Mouse (Mus musculus): ENCODE data around the gene BC034090. TPM values are rescaled to one million over a fixed set of nuclear protein-coding genes. Genes with fewer than 3 reads are reported as not detected.

BC034090 gene
- polyA plus RNA-seq, 1 experiment from 2014 or later: 3.8 TPM

DNA sequence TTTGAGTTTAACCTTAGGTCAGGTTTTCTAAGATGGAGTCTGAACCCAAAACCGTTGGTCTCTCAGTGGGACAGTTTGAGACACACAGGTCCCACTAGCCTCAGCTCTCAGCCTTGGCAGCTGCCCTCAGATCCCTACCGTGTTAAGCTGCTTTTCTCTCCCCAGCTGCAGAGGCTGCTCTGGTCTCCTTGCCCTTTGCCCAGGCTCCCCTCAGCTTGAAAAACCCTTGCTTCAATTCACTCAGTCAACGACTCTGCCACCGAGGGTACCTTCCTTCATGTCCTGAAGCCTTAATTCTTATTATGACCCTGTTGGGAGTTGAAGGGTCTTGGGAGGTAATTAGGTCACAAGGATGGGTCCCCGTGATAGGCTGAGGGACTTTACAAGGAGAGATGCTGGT, 5.7 kb upstream of the BC034090 start:
- H3K9me3 ChIP-seq (ENCODE audit: control insufficient read depth, low read length): 0 out of 2 replicates have a peak, but pooled peaks cover 2% of the 10 kb centered on the region
- H3K27ac ChIP-seq (replicated peaks; ENCODE audit: low read depth, low read length): no peak overlapping the region
- H3K27me3 ChIP-seq (ENCODE audit: control insufficient read depth, insufficient read depth, low read length): no peaks in the 10 kb centered on the region
- WGBS: 33% methylated on average over 5 of the region's 5 CpGs
- H3K4me3 ChIP-seq (ENCODE audit: low read depth, low read length): no peak overlapping the region
- no peaks in the 10 kb centered on the region for H3K4me1 ChIP-seq (ENCODE audit: control insufficient read depth, insufficient read depth, low read length)
- no peak overlapping the region for H3K4me2 ChIP-seq (ENCODE audit: low read depth, severe bottlenecking)
- H3K36me3 ChIP-seq (ENCODE audit: control insufficient read depth, insufficient read depth, low read length): no peaks in the 10 kb centered on the region
- ATAC-seq (ENCODE audit: insufficient number of reproducible peaks, low FRiP score, low TSS enrichment, low read depth) (no peak), DNase-seq (ENCODE audit: low spot score) (no peak)
- H3K9ac ChIP-seq (ENCODE audit: low read length): no peak overlapping the region

DNA sequence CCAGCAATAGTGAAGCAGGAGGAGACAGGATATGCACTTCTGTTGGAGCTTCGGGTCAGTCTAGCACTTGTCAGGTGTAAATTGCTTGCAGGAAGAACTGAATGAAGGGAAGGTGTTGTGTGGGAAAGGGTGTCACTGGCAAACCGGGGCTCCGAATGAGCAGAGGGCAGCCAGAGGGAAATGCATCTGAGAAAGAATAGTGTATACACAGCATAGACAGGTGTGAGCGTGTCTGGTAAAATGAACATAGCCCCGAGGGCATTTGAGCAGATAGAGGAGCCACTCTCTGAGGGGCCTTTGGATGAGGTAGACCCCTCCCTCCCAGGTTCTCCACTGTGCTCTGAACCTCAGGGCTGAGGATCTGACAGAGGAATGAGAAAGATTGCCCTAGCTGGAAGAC, 3.8 kb upstream of the BC034090 start:
- no peak for DNase-seq (ENCODE audit: low spot score)
- H3K27ac ChIP-seq (replicated peaks; ENCODE audit: low read depth, low read length): no peak overlapping the region
- no peak for ATAC-seq (ENCODE audit: insufficient number of reproducible peaks, low FRiP score, low TSS enrichment, low read depth)
- no peak overlapping the region for H3K9ac ChIP-seq (ENCODE audit: low read length)
- no peaks in the 10 kb centered on the region for H3K27me3 ChIP-seq (ENCODE audit: control insufficient read depth, insufficient read depth, low read length)
- H3K4me3 ChIP-seq (ENCODE audit: low read depth, low read length): no peak overlapping the region
- H3K36me3 ChIP-seq (ENCODE audit: control insufficient read depth, insufficient read depth, low read length): no peaks in the 10 kb centered on the region
- H3K4me1 ChIP-seq (ENCODE audit: control insufficient read depth, insufficient read depth, low read length): no peaks in the 10 kb centered on the region; the same call in 1 of the 2 replicates
- WGBS: 51% methylated on average over 5 of the region's 5 CpGs
- H3K9me3 ChIP-seq (ENCODE audit: control insufficient read depth, low read length): 0 out of 2 replicates have a peak, but pooled peaks cover 2% of the 10 kb centered on the region
- H3K4me2 ChIP-seq (ENCODE audit: low read depth, severe bottlenecking): no peak overlapping the region

DNA sequence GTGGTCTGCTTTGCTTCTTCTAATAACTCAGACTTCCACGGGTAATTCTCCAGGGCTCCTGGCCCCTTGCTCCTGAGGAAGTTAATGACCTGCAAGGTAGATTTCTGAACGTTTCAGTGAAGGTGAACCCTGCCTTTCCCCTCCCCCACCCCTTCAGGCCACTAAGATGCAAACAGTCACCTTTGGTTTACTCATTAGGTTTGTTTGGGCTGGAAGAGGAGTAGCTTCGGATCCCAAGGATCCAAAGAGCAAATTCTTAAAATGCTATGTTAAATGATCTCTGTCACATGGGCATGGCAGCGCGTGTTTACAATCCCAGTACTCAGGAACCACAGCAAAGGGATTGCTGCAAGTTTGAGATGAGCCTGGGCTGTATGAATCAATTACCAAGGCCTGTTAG, 3.2 kb upstream of the BC034090 start:
- no peak overlapping the region for H3K9ac ChIP-seq (ENCODE audit: low read length)
- WGBS: 28% methylated on average over 5 of the region's 5 CpGs
- H3K36me3 ChIP-seq (ENCODE audit: control insufficient read depth, insufficient read depth, low read length): no peaks in the 10 kb centered on the region
- no peak overlapping the region for H3K27ac ChIP-seq (replicated peaks; ENCODE audit: low read depth, low read length)
- H3K4me3 ChIP-seq (ENCODE audit: low read depth, low read length): no peak overlapping the region
- ATAC-seq (ENCODE audit: insufficient number of reproducible peaks, low FRiP score, low TSS enrichment, low read depth) (no peak), DNase-seq (ENCODE audit: low spot score) (no peak)
- H3K4me1 ChIP-seq (ENCODE audit: control insufficient read depth, insufficient read depth, low read length): no peaks in the 10 kb centered on the region; the same call in 1 of the 2 replicates
- H3K9me3 ChIP-seq (ENCODE audit: control insufficient read depth, low read length): 0 out of 2 replicates have a peak, but pooled peaks cover 2% of the 10 kb centered on the region
- H3K27me3 ChIP-seq (ENCODE audit: control insufficient read depth, insufficient read depth, low read length): no peaks in the 10 kb centered on the region
- no peak overlapping the region for H3K4me2 ChIP-seq (ENCODE audit: low read depth, severe bottlenecking)

- WGBS: 57% methylated on average over 7 of the region's 7 CpGs
- DNase-seq (ENCODE audit: low spot score): no peak
- Histone ChIP-seq H3K9me3 (ENCODE audit: control insufficient read depth, low read length) (0 out of 2 replicates have a peak, but pooled peaks cover 2% of the 10 kb centered on the region), H3K27me3 (ENCODE audit: control insufficient read depth, insufficient read depth, low read length) (no peaks in the 10 kb centered on the region), H3K4me3 (ENCODE audit: low read depth, low read length) (no peak overlapping the region), H3K9ac (ENCODE audit: low read length) (no peak overlapping the region), H3K27ac (replicated peaks; ENCODE audit: low read depth, low read length) (no peak overlapping the region), H3K4me2 (ENCODE audit: low read depth, severe bottlenecking) (peak overlapping the region; percentile 84), H3K36me3 (ENCODE audit: control insufficient read depth, insufficient read depth, low read length) (peaks cover 3% of the 10 kb centered on the region; the same call in 1 of the 2 replicates), H3K4me1 (ENCODE audit: control insufficient read depth, insufficient read depth, low read length) (no peaks in the 10 kb centered on the region; the same call in 1 of the 2 replicates)
- ATAC-seq (ENCODE audit: insufficient number of reproducible peaks, low FRiP score, low TSS enrichment, low read depth): no peak
Observed at GRCm38 (mm10) chr1:155245516-155245915, 1.3 kb upstream of the BC034090 start.

DNA sequence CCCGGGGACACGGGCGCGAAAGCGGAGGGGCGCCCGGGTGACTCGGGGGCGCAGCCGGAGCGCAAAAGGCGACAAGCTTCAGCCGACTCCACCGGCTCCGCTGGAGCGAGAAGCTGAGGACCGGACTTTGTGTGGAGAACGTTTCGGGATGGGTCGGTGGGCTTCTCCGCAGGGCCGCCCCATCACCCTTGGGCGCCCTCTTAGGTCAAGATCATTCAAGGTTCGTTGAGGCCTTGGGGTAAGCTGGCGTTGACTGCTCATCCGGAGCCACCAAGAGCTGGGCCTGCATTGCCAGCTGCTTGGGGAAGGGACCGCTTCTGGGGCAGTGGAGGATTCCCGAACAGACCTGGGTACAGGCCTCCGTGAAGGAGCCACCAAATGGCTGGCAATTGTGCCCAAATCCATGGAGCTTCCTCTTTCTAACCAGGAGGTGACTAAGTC, 547 bp upstream of the BC034090 start:
- H3K9ac ChIP-seq (ENCODE audit: low read length): peak overlapping the region; percentile 95
- H3K4me1 ChIP-seq (ENCODE audit: control insufficient read depth, insufficient read depth, low read length): no peaks in the 10 kb centered on the region; the same call in 1 of the 2 replicates
- ATAC-seq (ENCODE audit: insufficient number of reproducible peaks, low FRiP score, low TSS enrichment, low read depth): no peak
- peak overlapping the region; percentile 84 for H3K4me2 ChIP-seq (ENCODE audit: low read depth, severe bottlenecking)
- 0 out of 2 replicates have a peak, but pooled peaks cover 2% of the 10 kb centered on the region for H3K9me3 ChIP-seq (ENCODE audit: control insufficient read depth, low read length)
- peak; percentile 66 for DNase-seq (ENCODE audit: low spot score)
- H3K36me3 ChIP-seq (ENCODE audit: control insufficient read depth, insufficient read depth, low read length): peaks cover 3% of the 10 kb centered on the region; the same call in 1 of the 2 replicates
- no peaks in the 10 kb centered on the region for H3K27me3 ChIP-seq (ENCODE audit: control insufficient read depth, insufficient read depth, low read length)
- H3K27ac ChIP-seq (replicated peaks; ENCODE audit: low read depth, low read length): peak overlapping the region; percentile 73; the same call in 1 of the 2 replicates
- peak overlapping the region; percentile 59 for H3K4me3 ChIP-seq (ENCODE audit: low read depth, low read length)
- 3% methylated on average over 29 of the region's 29 CpGs for whole genome bisulfite sequencing

DNA sequence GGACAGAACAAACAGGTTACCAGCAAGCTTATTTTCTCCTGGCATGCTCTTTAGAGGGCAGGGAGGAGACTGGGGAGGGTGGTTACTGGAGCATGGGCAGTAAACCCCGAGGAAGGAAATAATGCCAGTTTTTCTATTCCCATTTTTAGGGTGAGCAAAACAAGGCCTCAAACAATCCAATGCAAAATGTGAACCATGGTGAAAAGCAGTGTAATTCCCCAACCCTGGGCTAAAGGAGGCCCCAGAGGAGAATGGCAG, 1.8 kb downstream of the BC034090 start:
- WGBS: 82% methylated on average over 1 of the region's 1 CpGs
- no peaks in the 10 kb centered on the region for H3K27me3 ChIP-seq (ENCODE audit: control insufficient read depth, insufficient read depth, low read length)
- H3K4me2 ChIP-seq (ENCODE audit: low read depth, severe bottlenecking): no peak overlapping the region
- H3K9me3 ChIP-seq (ENCODE audit: control insufficient read depth, low read length): 0 out of 2 replicates have a peak, but pooled peaks cover 2% of the 10 kb centered on the region
- DNase-seq (ENCODE audit: low spot score) (no peak), ATAC-seq (ENCODE audit: insufficient number of reproducible peaks, low FRiP score, low TSS enrichment, low read depth) (no peak)
- peaks cover 3% of the 10 kb centered on the region; the same call in 1 of the 2 replicates for H3K36me3 ChIP-seq (ENCODE audit: control insufficient read depth, insufficient read depth, low read length)
- H3K9ac ChIP-seq (ENCODE audit: low read length): no peak overlapping the region
- H3K4me3 ChIP-seq (ENCODE audit: low read depth, low read length): no peak overlapping the region
- no peak overlapping the region for H3K27ac ChIP-seq (replicated peaks; ENCODE audit: low read depth, low read length)
- no peaks in the 10 kb centered on the region; the same call in 1 of the 2 replicates for H3K4me1 ChIP-seq (ENCODE audit: control insufficient read depth, insufficient read depth, low read length)

- ATAC-seq (ENCODE audit: insufficient number of reproducible peaks, low FRiP score, low TSS enrichment, low read depth) (no peak), DNase-seq (ENCODE audit: low spot score) (no peak)
- Histone ChIP-seq H3K9ac (ENCODE audit: low read length) (no peak overlapping the region), H3K27ac (replicated peaks; ENCODE audit: low read depth, low read length) (no peak overlapping the region), H3K4me3 (ENCODE audit: low read depth, low read length) (no peak overlapping the region), H3K36me3 (ENCODE audit: control insufficient read depth, insufficient read depth, low read length) (peaks cover 3% of the 10 kb centered on the region; the same call in 1 of the 2 replicates), H3K4me2 (ENCODE audit: low read depth, severe bottlenecking) (no peak overlapping the region), H3K27me3 (ENCODE audit: control insufficient read depth, insufficient read depth, low read length) (no peaks in the 10 kb centered on the region), H3K9me3 (ENCODE audit: control insufficient read depth, low read length) (0 out of 2 replicates have a peak, but pooled peaks cover 2% of the 10 kb centered on the region), H3K4me1 (ENCODE audit: control insufficient read depth, insufficient read depth, low read length) (no peaks in the 10 kb centered on the region; the same call in 1 of the 2 replicates)
- WGBS: 79% methylated on average over 12 of the region's 12 CpGs
Observed at GRCm38 (mm10) chr1:155241701-155242487, 2.4 kb downstream of the BC034090 start.

DNA sequence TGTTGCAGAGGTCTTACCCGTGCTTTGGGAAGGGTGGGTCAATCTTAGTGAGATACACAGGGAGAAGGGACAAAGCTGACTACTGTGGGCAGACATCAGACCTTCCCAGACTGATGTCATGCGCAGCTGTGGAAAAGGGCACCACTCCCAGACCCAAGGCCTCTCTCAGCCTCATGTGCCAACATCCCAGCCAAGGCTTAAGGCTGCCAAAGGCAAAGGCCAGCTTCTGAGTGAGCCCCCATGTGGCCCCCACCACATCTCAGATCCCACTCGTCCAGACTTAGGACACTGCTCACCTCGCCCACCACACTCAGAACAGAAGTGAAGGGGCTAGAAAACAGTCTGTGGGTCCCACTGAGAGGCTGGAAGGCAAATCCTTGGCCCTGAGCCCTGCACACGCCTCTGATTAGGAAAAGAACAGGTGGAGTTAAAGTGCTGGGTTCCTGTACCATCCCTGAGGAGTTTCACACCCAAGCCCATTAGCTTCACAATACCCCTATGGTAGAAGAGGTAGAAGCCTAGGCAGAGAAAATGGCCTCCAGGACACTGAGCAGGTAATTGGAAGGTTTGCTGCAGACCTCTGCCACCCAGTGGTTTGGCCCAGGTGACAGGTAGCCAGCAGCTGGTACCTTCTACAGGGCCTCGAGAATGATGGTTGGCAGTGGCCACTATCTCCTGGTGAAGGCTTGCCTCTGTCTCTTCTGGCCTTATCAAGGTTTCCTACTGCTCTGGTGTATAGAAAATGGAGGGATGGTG, 4.1 kb downstream of the BC034090 start:
- peaks cover 3% of the 10 kb centered on the region; the same call in 1 of the 2 replicates for H3K36me3 ChIP-seq (ENCODE audit: control insufficient read depth, insufficient read depth, low read length)
- no peak for DNase-seq (ENCODE audit: low spot score)
- no peak overlapping the region for H3K27ac ChIP-seq (replicated peaks; ENCODE audit: low read depth, low read length)
- no peak overlapping the region for H3K4me2 ChIP-seq (ENCODE audit: low read depth, severe bottlenecking)
- WGBS: 84% methylated on average over 6 of the region's 6 CpGs
- H3K4me3 ChIP-seq (ENCODE audit: low read depth, low read length): no peak overlapping the region
- no peaks in the 10 kb centered on the region for H3K27me3 ChIP-seq (ENCODE audit: control insufficient read depth, insufficient read depth, low read length)
- ATAC-seq (ENCODE audit: insufficient number of reproducible peaks, low FRiP score, low TSS enrichment, low read depth): no peak
- H3K4me1 ChIP-seq (ENCODE audit: control insufficient read depth, insufficient read depth, low read length): peaks cover 8% of the 10 kb centered on the region
- H3K9me3 ChIP-seq (ENCODE audit: control insufficient read depth, low read length): no peaks in the 10 kb centered on the region
- no peak overlapping the region for H3K9ac ChIP-seq (ENCODE audit: low read length)

Data from limb, embryonic 11.5 days (tissue).